Mouse (Mus musculus) ES-Bruce4 (cell line): ENCODE data around the gene Slc9a2.

Experiments
- CTCF ChIP-seq: IDR thresholded peaks from one replicate; pipeline ENCODE4 v1.8.1; 2011; ENCODE audit warnings: low read depth, low read length
- EP300 ChIP-seq: IDR thresholded peaks from 2 replicates; pipeline ENCODE4 v1.6.1; 2011; ENCODE audit warnings: low read depth, low read length; ENCODE audit not compliant: insufficient read depth
- POLR2A ChIP-seq: IDR thresholded peaks from one replicate; pipeline ENCODE4 v1.8.1; 2011; ENCODE audit warnings: low read length; ENCODE audit not compliant: insufficient read depth

DNA sequence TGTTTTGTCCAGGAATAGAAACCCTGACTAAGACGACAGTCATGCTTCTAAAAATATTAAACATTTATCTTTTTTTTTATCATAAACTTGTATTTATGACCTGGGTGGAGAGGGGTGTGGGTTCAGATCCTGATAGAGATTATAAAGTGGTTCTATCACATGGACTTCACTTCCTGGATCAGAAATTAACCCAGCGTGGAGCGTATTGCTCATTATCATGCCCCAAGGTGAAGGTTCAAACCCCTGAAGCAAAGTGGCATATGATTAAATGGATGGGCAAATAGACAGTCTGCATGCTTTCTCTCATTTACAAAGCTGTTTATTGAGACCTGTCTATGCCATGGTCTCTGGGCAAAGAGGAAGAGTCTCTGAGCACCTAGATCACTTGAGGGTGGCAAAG is 96.4 kb downstream of the Slc9a2 start:
- TF ChIP-seq CTCF (no peak), POLR2A (no peak), EP300 (no peak)
